Mouse (Mus musculus): Measurements from ENCODE around the gene Rab36. TPM values are rescaled to one million over a fixed set of nuclear protein-coding genes. Genes with fewer than 3 reads are reported as not detected.

The Rab36 gene
- 6.9 and 7.6 TPM in 2 replicates for polyA plus RNA-seq (2015; fragmentation: Nextera tagmentation; extraction: Ambion mirVana)

DNA sequence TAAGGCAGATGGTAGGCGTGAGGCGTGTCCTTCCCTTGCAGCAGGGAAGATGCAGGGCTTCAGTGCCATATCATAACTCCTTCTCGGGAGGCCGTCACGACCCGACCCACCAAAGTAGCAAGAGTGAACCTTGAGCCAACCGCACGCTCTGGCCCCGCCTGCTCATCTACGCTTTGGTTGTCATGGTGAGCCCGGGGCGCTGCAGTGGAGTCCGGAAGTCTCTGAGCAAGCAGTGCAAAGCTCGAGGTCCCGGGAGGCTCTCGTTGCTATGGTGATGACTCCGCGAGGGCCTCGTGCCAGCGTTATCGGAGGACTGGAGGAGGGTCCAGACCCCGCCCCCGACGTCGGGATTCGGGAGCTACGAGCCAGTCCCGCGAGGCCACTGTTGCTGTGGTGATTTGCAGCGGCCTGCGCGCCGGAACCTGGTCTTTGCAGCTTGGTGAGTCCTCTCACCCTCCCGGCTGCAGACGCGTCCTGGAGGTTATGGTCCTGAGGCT, at the start of gene Rab36:
Gene Rab36 (plus strand): TSS at position 176 of the 497 bp plus-strand sequence.
- H3K9me3 ChIP-seq = no peaks in the 10 kb centered on the region
- 0 out of 2 replicates have a peak, but pooled peaks cover 4% of the 10 kb centered on the region for H3K4me1 ChIP-seq
- peak within 1 kb of the TSS; percentile 67 for H3K4me2 ChIP-seq
- H3K4me3 ChIP-seq (replicated peaks) = peak within 1 kb of the TSS; percentile 46
- H3K27me3 ChIP-seq (replicated peaks) = no peaks in the 10 kb centered on the region
- H3K27ac ChIP-seq = peak within 1 kb of the TSS; percentile 52
- 0 out of 2 replicates have a peak within 1 kb of the TSS, but pooled peaks have one; percentile 6 for H3K9ac ChIP-seq
- no peaks in the 10 kb centered on the region for H3K36me3 ChIP-seq
- peak; percentile 94 for ATAC-seq (ENCODE audit: insufficient read depth, low FRiP score, low read depth)
- WGBS = under 1% methylated on average over 36 of the region's 36 CpGs

DNA sequence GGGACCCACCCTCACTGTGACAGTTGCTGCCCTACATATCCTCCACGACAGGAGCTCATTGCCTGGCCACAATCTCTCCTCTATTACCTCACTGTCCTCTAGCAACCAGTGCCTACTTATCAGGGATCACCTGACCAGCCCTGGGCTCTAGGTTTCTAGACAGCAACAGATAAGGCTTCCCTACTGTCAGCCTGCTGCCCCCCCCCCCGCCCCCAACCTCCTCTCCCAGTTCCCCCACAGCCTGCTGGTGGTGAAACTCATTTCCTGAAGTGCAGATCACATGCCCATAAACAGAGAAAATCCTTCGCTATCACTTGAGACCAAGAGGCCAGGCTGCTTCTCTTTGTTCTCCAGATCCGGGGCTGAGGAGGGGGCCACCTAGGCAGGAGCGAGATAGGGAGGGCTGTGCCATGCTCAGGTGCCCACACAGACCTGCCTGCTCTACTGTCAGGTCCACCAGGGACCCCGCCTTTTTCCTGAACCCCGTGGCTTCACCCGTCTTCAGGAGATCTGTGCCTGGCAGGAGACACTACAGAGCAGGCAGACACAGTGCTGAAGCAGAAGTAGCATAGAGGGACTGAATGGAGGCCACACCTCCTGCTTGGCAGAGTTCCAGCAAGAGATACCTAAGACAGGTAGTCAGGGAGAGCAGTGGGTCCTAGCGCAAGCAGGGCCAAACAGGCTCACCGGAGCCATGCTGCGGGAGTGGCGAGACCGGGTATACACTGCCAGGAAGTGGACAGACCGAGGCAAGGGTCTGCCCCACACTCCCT, 49.0 kb upstream of the Rab36 start:
- 47% methylated on average over 13 of the region's 14 CpGs for WGBS
- no peak overlapping the region for H3K27ac ChIP-seq
- no peak overlapping the region for H3K4me2 ChIP-seq

DNA sequence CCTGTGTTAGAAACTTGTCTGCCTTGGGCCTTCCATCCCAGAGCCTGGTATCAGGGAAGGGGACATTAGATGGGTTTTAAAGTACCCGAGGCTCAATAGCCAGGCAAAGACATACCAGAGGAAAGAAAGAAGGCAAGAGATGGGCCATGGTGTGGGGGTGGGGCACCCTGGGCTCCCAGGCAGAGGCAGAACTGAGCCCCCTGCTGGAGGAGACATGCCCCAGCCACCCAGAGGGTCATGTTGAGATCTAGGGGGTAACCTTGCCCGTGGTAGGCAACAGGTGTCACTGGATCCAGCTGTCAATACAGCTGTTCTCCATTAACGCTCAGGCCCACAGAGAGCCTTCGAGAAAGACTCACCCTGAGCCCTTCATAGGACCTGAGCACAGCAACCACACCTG, 47.0 kb upstream of the Rab36 start:
- H3K9ac ChIP-seq = no peak overlapping the region
- peaks cover 7% of the 10 kb centered on the region for H3K4me1 ChIP-seq
- H3K27ac ChIP-seq = no peak overlapping the region
- 79% methylated on average over 4 of the region's 4 CpGs for WGBS
- no peak overlapping the region for H3K4me2 ChIP-seq
- H3K36me3 ChIP-seq = no peaks in the 10 kb centered on the region
- H3K4me3 ChIP-seq (replicated peaks) = no peak overlapping the region
- H3K9me3 ChIP-seq = no peaks in the 10 kb centered on the region
- ATAC-seq (ENCODE audit: insufficient read depth, low FRiP score, low read depth) = no peak
- no peaks in the 10 kb centered on the region for H3K27me3 ChIP-seq (replicated peaks)

More for the DNA sequence above, 49.0 kb upstream of the Rab36 start:
- Histone ChIP-seq H3K9me3 (no peaks in the 10 kb centered on the region), H3K4me3 (replicated peaks) (no peak overlapping the region), H3K4me1 (peaks cover 7% of the 10 kb centered on the region), H3K27me3 (replicated peaks) (no peaks in the 10 kb centered on the region), H3K9ac (no peak overlapping the region), H3K36me3 (no peaks in the 10 kb centered on the region)
- ATAC-seq (ENCODE audit: insufficient read depth, low FRiP score, low read depth) = peak; percentile 51; the same call in 1 of the 2 replicates

DNA sequence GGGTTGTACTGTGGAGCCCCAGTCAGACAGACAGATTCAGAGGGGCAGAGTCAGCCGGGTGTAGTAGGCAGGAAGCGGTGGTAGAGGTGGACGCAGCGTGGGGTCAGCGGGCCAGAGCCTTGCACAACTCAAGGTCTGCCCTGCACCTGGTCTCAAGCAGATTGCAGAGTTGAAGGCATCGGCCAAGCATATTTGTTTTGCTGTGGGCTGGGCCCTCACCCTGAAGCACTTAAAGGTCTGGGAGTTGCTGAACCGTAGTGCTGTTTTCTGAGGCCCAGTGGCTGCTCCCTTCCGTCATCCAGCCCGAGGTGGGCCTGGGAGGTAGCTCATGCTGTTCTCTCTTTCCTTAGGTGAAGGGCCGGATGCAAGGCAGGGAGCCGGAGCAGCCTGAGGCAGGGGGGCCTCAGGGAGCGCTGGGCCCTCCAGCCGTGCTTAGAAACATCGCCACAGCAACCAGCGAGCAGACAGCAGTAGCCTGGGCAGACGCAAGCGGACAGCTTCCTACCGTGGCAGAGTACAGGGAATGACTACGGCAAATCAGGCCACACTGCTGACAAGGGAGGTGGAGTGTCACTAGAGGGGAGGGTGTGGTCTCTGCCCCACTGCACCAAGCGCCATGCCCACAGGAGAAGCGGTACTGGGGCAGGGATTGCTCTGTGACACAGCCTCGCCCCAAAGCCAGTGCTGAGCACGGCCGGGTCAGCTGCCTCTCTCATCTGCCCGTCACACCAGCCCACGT, 46.1 kb upstream of the Rab36 start:
- WGBS = 50% methylated on average over 26 of the region's 26 CpGs
- H3K4me3 ChIP-seq (replicated peaks) = no peak overlapping the region
- no peaks in the 10 kb centered on the region for H3K9me3 ChIP-seq
- H3K27me3 ChIP-seq (replicated peaks) = no peaks in the 10 kb centered on the region
- H3K27ac ChIP-seq = no peak overlapping the region
- peak; percentile 12; the same call in 1 of the 2 replicates for ATAC-seq (ENCODE audit: insufficient read depth, low FRiP score, low read depth)
- H3K36me3 ChIP-seq = no peaks in the 10 kb centered on the region
- H3K4me1 ChIP-seq = peaks cover 13% of the 10 kb centered on the region
- no peak overlapping the region for H3K4me2 ChIP-seq
- H3K9ac ChIP-seq = no peak overlapping the region

DNA sequence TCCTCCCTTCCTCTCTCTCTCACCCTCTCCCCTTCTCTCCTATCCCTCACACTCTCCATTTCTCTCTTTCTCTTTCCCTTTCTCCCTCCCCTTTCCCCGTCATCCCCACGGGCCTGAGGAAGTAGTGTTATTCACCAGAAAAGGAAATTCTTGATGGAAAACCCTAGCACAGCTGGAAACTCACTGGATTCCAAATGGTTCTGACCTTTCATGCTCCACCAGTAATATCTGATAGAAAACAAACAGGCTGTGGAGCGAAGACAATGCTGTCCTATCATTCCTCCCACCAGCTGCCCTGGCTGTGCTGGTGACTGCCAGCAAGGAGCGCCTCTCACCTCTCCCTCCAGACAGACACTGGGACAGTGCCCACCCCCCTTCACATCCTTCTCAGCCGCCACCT, 42.0 kb upstream of the Rab36 start:
- Histone ChIP-seq H3K27me3 (replicated peaks) (no peaks in the 10 kb centered on the region), H3K4me3 (replicated peaks) (no peak overlapping the region), H3K4me2 (peak overlapping the region; percentile 54), H3K4me1 (peaks cover 9% of the 10 kb centered on the region; the same call in 1 of the 2 replicates), H3K36me3 (no peaks in the 10 kb centered on the region), H3K9me3 (no peaks in the 10 kb centered on the region), H3K27ac (no peak overlapping the region), H3K9ac (no peak overlapping the region)
- WGBS = 9% methylated on average over 5 of the region's 5 CpGs
- ATAC-seq (ENCODE audit: insufficient read depth, low FRiP score, low read depth) = no peak

DNA sequence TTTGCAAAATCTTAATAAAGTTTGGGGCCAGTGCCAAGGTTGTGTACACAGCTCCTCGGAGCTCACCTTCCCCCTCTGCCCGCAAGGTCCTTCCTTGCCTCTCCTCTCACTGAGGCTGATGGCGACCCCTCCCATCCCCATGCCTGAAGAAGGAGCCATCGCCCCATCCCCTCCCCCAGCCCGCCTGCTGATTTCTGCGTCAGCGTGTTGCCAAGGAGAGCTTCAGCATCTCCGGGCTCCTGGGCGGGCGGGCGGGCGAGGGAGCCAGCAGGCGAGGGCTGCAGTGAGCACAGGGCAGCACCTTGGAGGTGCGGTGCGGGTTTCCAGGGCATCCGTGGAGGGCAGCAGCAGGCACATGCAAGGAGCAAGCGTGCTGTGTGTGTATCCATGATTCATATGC, 41.5 kb upstream of the Rab36 start:
- Histone ChIP-seq H3K27me3 (replicated peaks) (no peaks in the 10 kb centered on the region), H3K9ac (no peak overlapping the region), H3K27ac (no peak overlapping the region), H3K9me3 (no peaks in the 10 kb centered on the region), H3K36me3 (no peaks in the 10 kb centered on the region), H3K4me1 (peaks cover 9% of the 10 kb centered on the region; the same call in 1 of the 2 replicates), H3K4me2 (peak overlapping the region; percentile 54), H3K4me3 (replicated peaks) (peak overlapping the region; percentile 17; the same call in 1 of the 2 replicates)
- ATAC-seq (ENCODE audit: insufficient read depth, low FRiP score, low read depth) = no peak
- WGBS = 2% methylated on average over 17 of the region's 17 CpGs

DNA sequence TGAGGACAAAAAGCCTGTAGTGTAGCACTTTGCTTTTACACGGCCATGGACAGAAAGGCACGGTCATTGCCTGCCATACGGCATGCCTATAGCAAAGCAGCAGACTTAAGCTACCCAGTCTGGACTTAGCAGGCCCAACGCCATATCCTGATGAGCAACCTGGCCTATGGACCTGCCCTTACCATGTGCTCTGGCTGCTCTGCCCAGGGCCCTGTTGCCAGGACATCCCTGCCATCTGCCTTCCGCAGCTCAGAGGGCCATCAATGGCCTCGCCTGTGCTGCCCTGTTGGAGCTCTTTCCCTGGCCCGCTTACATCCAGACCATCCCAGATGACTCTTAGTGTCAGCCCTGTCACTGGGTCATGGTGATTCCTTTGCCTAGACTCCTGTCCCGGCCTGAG, 35.5 kb upstream of the Rab36 start:
- 92% methylated on average over 8 of the region's 8 CpGs for WGBS
- Histone ChIP-seq H3K36me3 (no peaks in the 10 kb centered on the region), H3K4me2 (no peak overlapping the region), H3K4me3 (replicated peaks) (no peak overlapping the region), H3K9ac (no peak overlapping the region), H3K27ac (no peak overlapping the region), H3K9me3 (no peaks in the 10 kb centered on the region), H3K27me3 (replicated peaks) (no peaks in the 10 kb centered on the region), H3K4me1 (0 out of 2 replicates have a peak, but pooled peaks cover 6% of the 10 kb centered on the region)
- no peak for ATAC-seq (ENCODE audit: insufficient read depth, low FRiP score, low read depth)

DNA sequence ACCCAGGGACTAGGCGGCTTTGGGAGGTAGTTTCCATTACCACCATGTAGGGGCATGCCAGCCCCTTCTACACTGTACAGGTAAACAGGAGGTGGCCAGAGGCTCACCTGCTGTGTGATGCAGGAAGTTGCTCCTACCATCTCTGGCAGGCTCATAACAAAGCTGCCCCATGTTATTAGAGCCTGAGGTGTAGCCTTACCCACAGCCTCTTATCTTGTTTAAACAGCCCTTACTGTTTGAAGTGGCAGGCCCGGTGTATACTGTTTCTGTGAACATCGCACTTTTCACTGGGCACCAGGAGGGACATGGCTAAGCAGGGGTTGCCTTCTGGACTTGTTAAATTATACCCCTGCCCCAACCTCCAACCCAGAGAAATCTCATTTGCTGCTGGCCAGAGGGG, 32.8 kb upstream of the Rab36 start:
- ATAC-seq (ENCODE audit: insufficient read depth, low FRiP score, low read depth) = peak; percentile 82
- no peaks in the 10 kb centered on the region for H3K36me3 ChIP-seq
- no peak overlapping the region for H3K4me2 ChIP-seq
- H3K27ac ChIP-seq = no peak overlapping the region
- H3K4me1 ChIP-seq = 0 out of 2 replicates have a peak, but pooled peaks cover 6% of the 10 kb centered on the region
- H3K9ac ChIP-seq = no peak overlapping the region
- no peaks in the 10 kb centered on the region for H3K9me3 ChIP-seq
- WGBS = 59% methylated on average over 3 of the region's 3 CpGs
- no peak overlapping the region for H3K4me3 ChIP-seq (replicated peaks)
- no peaks in the 10 kb centered on the region for H3K27me3 ChIP-seq (replicated peaks)

DNA sequence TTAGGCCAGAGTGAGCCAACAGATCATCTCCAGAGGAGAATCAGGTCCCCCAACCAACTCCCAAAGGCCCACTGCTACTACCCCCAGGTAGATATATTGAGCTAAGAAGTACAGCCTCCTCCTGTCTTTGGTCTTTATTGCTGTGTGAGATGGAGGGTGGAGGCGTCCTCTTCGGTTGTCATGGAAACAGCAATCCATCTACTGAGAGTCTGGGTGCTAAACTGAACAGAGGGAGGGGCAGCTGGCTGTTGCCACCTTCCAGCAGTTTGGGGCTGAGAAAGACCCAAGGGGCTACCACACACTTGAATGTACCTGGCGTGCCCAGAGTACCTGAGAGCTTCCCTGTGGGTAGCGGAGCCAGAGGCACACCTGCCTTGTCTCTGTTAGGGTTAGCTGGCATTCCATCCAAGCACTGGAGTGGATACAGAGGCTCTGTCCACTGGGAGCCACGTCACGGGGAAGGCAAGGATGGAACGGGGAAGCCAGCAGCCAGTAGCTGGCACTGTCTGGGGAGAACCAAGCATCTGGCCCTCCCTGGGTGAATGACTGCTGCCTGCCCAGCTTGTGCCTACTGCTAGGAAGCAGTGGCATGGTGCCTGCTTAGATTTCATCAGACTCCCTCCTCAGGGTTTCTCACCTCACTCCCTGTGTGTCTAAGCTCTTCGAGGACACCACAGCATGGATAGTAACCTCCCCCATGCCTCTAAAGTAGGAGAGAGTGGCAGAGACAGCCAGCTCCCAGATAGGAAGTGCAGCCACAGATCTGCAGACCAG, 29.8 kb upstream of the Rab36 start:
- no peaks in the 10 kb centered on the region for H3K27me3 ChIP-seq (replicated peaks)
- no peaks in the 10 kb centered on the region for H3K36me3 ChIP-seq
- no peak overlapping the region for H3K4me3 ChIP-seq (replicated peaks)
- H3K4me1 ChIP-seq = 0 out of 2 replicates have a peak, but pooled peaks cover 6% of the 10 kb centered on the region
- ATAC-seq (ENCODE audit: insufficient read depth, low FRiP score, low read depth) = no peak
- no peak overlapping the region for H3K4me2 ChIP-seq
- 69% methylated on average over 8 of the region's 8 CpGs for whole genome bisulfite sequencing
- H3K27ac ChIP-seq = no peak overlapping the region
- H3K9me3 ChIP-seq = no peaks in the 10 kb centered on the region
- H3K9ac ChIP-seq = no peak overlapping the region

DNA sequence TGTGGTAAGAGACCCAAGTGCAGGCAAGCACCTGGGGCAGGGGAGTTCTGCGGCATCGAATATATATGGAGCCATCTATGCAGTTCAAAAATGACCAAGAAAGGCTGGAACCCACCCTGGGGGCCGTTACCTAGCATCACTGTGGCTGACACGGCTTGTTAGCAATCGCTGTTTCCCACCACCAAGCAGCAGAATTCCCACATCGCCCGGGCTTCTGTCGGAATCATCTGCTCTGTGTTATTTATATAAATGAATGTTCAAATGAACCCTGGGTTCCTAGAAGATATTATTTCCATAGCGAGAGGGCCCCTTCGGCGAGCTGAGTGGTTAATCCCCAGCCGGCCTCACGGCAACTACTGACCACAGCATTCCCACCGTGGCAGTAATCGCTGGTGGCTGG, 26.2 kb upstream of the Rab36 start:
- H3K9me3 ChIP-seq = no peaks in the 10 kb centered on the region
- H3K27me3 ChIP-seq (replicated peaks) = no peaks in the 10 kb centered on the region
- no peaks in the 10 kb centered on the region for H3K36me3 ChIP-seq
- no peak overlapping the region for H3K27ac ChIP-seq
- H3K4me2 ChIP-seq = no peak overlapping the region
- H3K9ac ChIP-seq = no peak overlapping the region
- WGBS = 80% methylated on average over 15 of the region's 15 CpGs
- H3K4me1 ChIP-seq = no peaks in the 10 kb centered on the region
- no peak overlapping the region for H3K4me3 ChIP-seq (replicated peaks)
- no peak for ATAC-seq (ENCODE audit: insufficient read depth, low FRiP score, low read depth)

DNA sequence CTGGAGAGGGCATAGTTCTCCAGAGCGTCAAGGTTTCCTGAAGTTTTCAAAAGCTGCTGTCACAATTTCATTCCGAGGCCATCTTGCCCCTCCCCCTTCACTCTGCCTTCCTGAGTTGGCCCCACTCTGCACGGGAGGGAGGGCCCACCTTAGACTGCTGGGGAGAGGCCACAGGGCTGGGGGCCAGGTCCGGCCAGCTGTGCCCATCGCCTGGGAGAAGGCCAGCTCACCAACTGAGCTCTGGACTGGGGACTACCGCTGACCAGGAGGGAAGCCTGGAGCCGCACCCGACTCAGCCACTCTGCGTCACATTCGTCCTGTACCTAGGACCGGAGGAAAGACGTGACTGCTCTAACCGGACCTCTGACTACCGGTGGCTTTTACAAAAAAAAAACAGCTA, 21.4 kb upstream of the Rab36 start:
- Histone ChIP-seq H3K9me3 (no peaks in the 10 kb centered on the region), H3K4me2 (no peak overlapping the region), H3K9ac (no peak overlapping the region), H3K4me1 (no peaks in the 10 kb centered on the region), H3K36me3 (no peaks in the 10 kb centered on the region), H3K4me3 (replicated peaks) (no peak overlapping the region), H3K27me3 (replicated peaks) (no peaks in the 10 kb centered on the region), H3K27ac (no peak overlapping the region)
- WGBS = 58% methylated on average over 14 of the region's 14 CpGs
- ATAC-seq (ENCODE audit: insufficient read depth, low FRiP score, low read depth) = no peak
